Mouse (Mus musculus) thymus, adult 2 months (tissue): Measurements from ENCODE around the gene Lrtm2.

ENCODE experiments used
- CTCF ChIP-seq: fragments of 200-500 bp; IDR thresholded peaks from 2 replicates; pipeline ENCODE4 v1.5.1; 2012; ENCODE audit warnings: mild to moderate bottlenecking, control low read depth, low read length, moderate library complexity, borderline replicate concordance; ENCODE audit not compliant: control insufficient read depth, poor library complexity, insufficient read depth; ENCODE audit errors: extremely low read depth
- POLR2A ChIP-seq: fragments of 200-500 bp; IDR thresholded peaks from 2 replicates; pipeline ENCODE4 v1.6.1; 2012; ENCODE audit warnings: mild to moderate bottlenecking, low read length, control low read depth, moderate library complexity; ENCODE audit not compliant: control insufficient read depth, poor library complexity, insufficient read depth; ENCODE audit errors: extremely low read depth

- no peak for TF ChIP-seq CTCF
- TF ChIP-seq POLR2A, result no peak
Observed at GRCm38 (mm10) chr6:119360925-119361702, 30.5 kb upstream of the Lrtm2 start.
